Mouse (Mus musculus) heart, adult 18-20 months (tissue): Measurements from ENCODE around the gene Epb42. TPM values are rescaled to one million over a fixed set of nuclear protein-coding genes. Genes with fewer than 3 reads are reported as not detected.

Experiments used
- microRNA-seq, 2 experiments: library from miRNA; unstranded; fragments of <30 nt; microRNA quantifications; one replicate each; pipeline ENCODE4 v1.2.0; 2022
- total RNA-seq, 2 experiments: library from RNA; stranded (reverse); gene quantifications; 2 replicates each; pipeline ENCODE4 v1.2.3; 2021

Gene Epb42
- total RNA-seq, 2 experiments from 2014 or later: 0.44 TPM; not detected in 1

Small RNA genes lying within 50 kb of the gene (microRNA-seq; reads per million reads assigned to microRNA genes)
- 0 reads per million in 2 experiments for gene Gm44325

Other genes starting within 250 kb of the Epb42 start
- gene Cdan1, start 186.9 kb downstream of the Epb42 start, total RNA-seq: 10 to 100 TPM in 1 of 2 experiments, 1 to 10 TPM in 1; 8.9 to 11.1 TPM
- 10 to 100 TPM; 10.1 to 13.2 TPM for gene Ttbk2, start 186.5 kb downstream of the Epb42 start, total RNA-seq
- gene Ubr1, start 66.4 kb downstream of the Epb42 start, total RNA-seq: 10 to 100 TPM; 18.9 to 21.4 TPM
- gene Tmem62, start 60.1 kb downstream of the Epb42 start, total RNA-seq: 1 to 10 TPM; 3.3 to 3.5 TPM
- gene Ccndbp1, start 28.7 kb downstream of the Epb42 start, total RNA-seq: 10 to 100 TPM; 32.5 to 35.2 TPM
- not detected for gene Tgm5, start 48.8 kb upstream of the Epb42 start, total RNA-seq
- gene Tgm7, start 72.7 kb upstream of the Epb42 start, total RNA-seq: not detected
- gene Adal, start 103.4 kb upstream of the Epb42 start, total RNA-seq: 10 to 100 TPM; 10.3 to 11.2 TPM
- gene Lcmt2, start 103.6 kb upstream of the Epb42 start, total RNA-seq: 1 to 10 TPM; 8.8 to 9.4 TPM
- 10 to 100 TPM; 16.4 to 21.3 TPM for gene Tubgcp4, start 133.6 kb upstream of the Epb42 start, total RNA-seq
- gene Zscan29, start 134.1 kb upstream of the Epb42 start, total RNA-seq: 1 to 10 TPM; 5.8 to 6.8 TPM
- 10 to 100 TPM; 28.1 to 28.4 TPM for gene Trp53bp1, start 234.3 kb upstream of the Epb42 start, total RNA-seq